Mouse (Mus musculus): ENCODE results near the gene Hddc3. TPM values are rescaled to one million over a fixed set of nuclear protein-coding genes. Genes with fewer than 3 reads are reported as not detected.

The Hddc3 gene
- polyA plus RNA-seq (2012; rRNA removed), result 57.7 and 61.0 TPM in 2 replicates

GRCm38 (mm10) chr7:80342858-80343257 lies at the start of gene Hddc3:
TSS of gene Hddc3 (plus strand) at chr7:80343104.
- H3K4me3 ChIP-seq (replicated peaks; ENCODE audit: insufficient read depth, low read depth, low read length), result peak within 1 kb of the TSS; percentile 68
- H3K4me1 ChIP-seq (ENCODE audit: control insufficient read depth, insufficient read depth, low read length), result peaks cover 9% of the 10 kb centered on the region
- H3K27ac ChIP-seq (ENCODE audit: insufficient read depth, low read length), result peak within 1 kb of the TSS; percentile 78
- TF ChIP-seq CTCF (IDR thresholded peaks at IDR 0.05; ENCODE audit: borderline replicate concordance, insufficient read depth, low read depth, low read length), result peak; percentile 81
- peak; percentile 95 for TF ChIP-seq POLR2A (IDR thresholded peaks at IDR 0.05; ENCODE audit: borderline replicate concordance, insufficient read depth, low read length)
- no peaks in the 10 kb centered on the region for H3K27me3 ChIP-seq (ENCODE audit: control insufficient read depth, insufficient read depth, low read length)
- WGBS, result 1% methylated on average over 25 of the region's 25 CpGs
- peak; percentile 94 to 97 for DNase-seq

GRCm38 (mm10) chr7:80294062-80294763 lies 48.7 kb upstream of the Hddc3 start, which contains the start of gene Prc1:
TSS of gene Prc1 (plus strand) at chr7:80294450.
- Histone ChIP-seq H3K27ac (ENCODE audit: insufficient read depth, low read length) (no peak within 1 kb of the TSS), H3K4me3 (replicated peaks; ENCODE audit: insufficient read depth, low read depth, low read length) (peak within 1 kb of the TSS; percentile 76), H3K4me1 (ENCODE audit: control insufficient read depth, insufficient read depth, low read length) (no peaks in the 10 kb centered on the region), H3K27me3 (ENCODE audit: control insufficient read depth, insufficient read depth, low read length) (no peaks in the 10 kb centered on the region)
- TF ChIP-seq POLR2A (IDR thresholded peaks at IDR 0.05; ENCODE audit: borderline replicate concordance, insufficient read depth, low read length), result peak; percentile 26; the same call in 1 of the 2 replicates
- no peak for TF ChIP-seq CTCF (IDR thresholded peaks at IDR 0.05; ENCODE audit: borderline replicate concordance, insufficient read depth, low read depth, low read length)
- under 1% methylated on average over 52 of the region's 52 CpGs for WGBS
- DNase-seq, result peak; percentile 99

DNA sequence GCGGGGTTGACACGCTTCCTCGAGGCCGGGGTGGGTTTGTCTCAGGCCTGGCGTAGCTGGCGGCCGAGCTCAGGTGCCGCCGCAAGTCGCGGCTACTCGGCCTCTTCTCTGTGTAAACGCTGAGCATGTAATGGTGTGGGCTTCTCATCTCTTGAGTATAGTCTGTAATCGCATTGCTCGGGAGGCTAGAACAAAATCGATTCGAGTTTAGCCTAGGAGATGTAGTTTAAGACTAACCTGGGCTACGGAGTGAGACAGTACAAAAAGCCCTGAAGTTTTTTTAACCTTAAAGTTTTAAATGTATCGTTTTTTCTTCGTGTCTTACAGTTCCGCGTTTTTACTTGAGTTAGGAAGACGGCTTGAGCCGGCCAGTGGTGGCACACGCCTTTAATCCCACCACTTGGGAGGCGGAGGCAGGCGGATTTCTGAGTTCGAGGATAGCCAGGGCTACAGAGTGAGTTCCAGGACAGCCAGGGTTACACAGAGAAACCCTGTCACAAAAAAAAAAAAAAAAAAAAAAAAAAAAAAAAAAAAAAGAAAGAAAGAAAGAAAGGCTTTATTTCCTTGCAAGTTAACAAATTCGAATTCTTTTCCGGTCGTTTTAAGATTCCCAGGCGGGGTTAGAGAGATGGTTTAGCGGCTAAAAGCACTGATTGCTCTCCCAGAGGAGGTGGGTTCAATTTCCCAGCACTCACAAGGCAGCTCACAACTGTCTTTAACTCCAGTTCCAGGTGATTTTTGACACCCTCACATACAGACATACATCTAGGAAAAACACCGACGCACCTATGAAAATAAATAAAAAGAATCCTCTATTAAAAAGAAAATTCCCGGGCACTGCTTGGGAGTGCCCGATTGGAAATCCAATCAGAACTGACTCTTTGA lies 47.9 kb upstream of the Hddc3 start:
- Histone ChIP-seq H3K4me3 (replicated peaks; ENCODE audit: insufficient read depth, low read depth, low read length) (peak overlapping the region; percentile 76), H3K27me3 (ENCODE audit: control insufficient read depth, insufficient read depth, low read length) (no peaks in the 10 kb centered on the region), H3K27ac (ENCODE audit: insufficient read depth, low read length) (no peak overlapping the region), H3K4me1 (ENCODE audit: control insufficient read depth, insufficient read depth, low read length) (no peaks in the 10 kb centered on the region)
- WGBS, result 7% methylated on average over 37 of the region's 37 CpGs
- no peak for TF ChIP-seq POLR2A (IDR thresholded peaks at IDR 0.05; ENCODE audit: borderline replicate concordance, insufficient read depth, low read length)
- no peak for TF ChIP-seq CTCF (IDR thresholded peaks at IDR 0.05; ENCODE audit: borderline replicate concordance, insufficient read depth, low read depth, low read length)
- DNase-seq, result no peak

- Histone ChIP-seq H3K27ac (ENCODE audit: insufficient read depth, low read length) (no peak overlapping the region), H3K27me3 (ENCODE audit: control insufficient read depth, insufficient read depth, low read length) (no peaks in the 10 kb centered on the region), H3K4me3 (replicated peaks; ENCODE audit: insufficient read depth, low read depth, low read length) (no peak overlapping the region), H3K4me1 (ENCODE audit: control insufficient read depth, insufficient read depth, low read length) (no peaks in the 10 kb centered on the region)
- no peak for DNase-seq
- WGBS, result 94% methylated on average over 6 of the region's 6 CpGs
- no peak for TF ChIP-seq CTCF (IDR thresholded peaks at IDR 0.05; ENCODE audit: borderline replicate concordance, insufficient read depth, low read depth, low read length)
- TF ChIP-seq POLR2A (IDR thresholded peaks at IDR 0.05; ENCODE audit: borderline replicate concordance, insufficient read depth, low read length), result no peak
Observed at GRCm38 (mm10) chr7:80296462-80296861, 46.4 kb upstream of the Hddc3 start.

DNA sequence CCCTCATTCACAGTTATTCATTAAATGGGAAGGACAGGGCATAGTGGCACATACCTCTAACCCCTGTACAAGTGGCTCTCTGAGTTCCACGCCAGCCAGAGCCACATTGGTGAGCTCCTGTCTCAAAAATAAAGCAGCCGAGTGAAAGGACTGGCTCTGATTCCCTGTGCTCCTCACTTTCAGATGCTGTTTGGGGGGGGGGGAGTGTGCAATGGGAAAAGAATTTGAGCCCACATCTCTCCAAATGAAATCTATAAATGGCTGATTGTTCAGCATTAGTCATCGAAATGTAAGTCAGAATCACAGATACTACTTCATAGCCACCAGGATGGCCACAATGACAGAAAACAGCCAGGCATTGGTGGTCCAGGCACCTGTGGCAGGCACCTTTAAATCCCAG lies 45.9 kb upstream of the Hddc3 start:
- DNase-seq, result no peak
- H3K4me1 ChIP-seq (ENCODE audit: control insufficient read depth, insufficient read depth, low read length), result no peaks in the 10 kb centered on the region
- H3K27ac ChIP-seq (ENCODE audit: insufficient read depth, low read length), result no peak overlapping the region
- no peak for TF ChIP-seq POLR2A (IDR thresholded peaks at IDR 0.05; ENCODE audit: borderline replicate concordance, insufficient read depth, low read length)
- TF ChIP-seq CTCF (IDR thresholded peaks at IDR 0.05; ENCODE audit: borderline replicate concordance, insufficient read depth, low read depth, low read length), result no peak
- H3K4me3 ChIP-seq (replicated peaks; ENCODE audit: insufficient read depth, low read depth, low read length), result no peak overlapping the region
- H3K27me3 ChIP-seq (ENCODE audit: control insufficient read depth, insufficient read depth, low read length), result no peaks in the 10 kb centered on the region
- 57% methylated on average over 3 of the region's 3 CpGs for WGBS

- no peak for DNase-seq
- no peaks in the 10 kb centered on the region for H3K27me3 ChIP-seq (ENCODE audit: control insufficient read depth, insufficient read depth, low read length)
- H3K27ac ChIP-seq (ENCODE audit: insufficient read depth, low read length), result no peak overlapping the region
- H3K4me1 ChIP-seq (ENCODE audit: control insufficient read depth, insufficient read depth, low read length), result no peaks in the 10 kb centered on the region
- H3K4me3 ChIP-seq (replicated peaks; ENCODE audit: insufficient read depth, low read depth, low read length), result no peak overlapping the region
- TF ChIP-seq CTCF (IDR thresholded peaks at IDR 0.05; ENCODE audit: borderline replicate concordance, insufficient read depth, low read depth, low read length), result no peak
- WGBS, result 97% methylated on average over 4 of the region's 4 CpGs
Observed at GRCm38 (mm10) chr7:80298754-80299153, 44.1 kb upstream of the Hddc3 start.

- TF ChIP-seq POLR2A (IDR thresholded peaks at IDR 0.05; ENCODE audit: borderline replicate concordance, insufficient read depth, low read length), result no peak
- no peak for TF ChIP-seq CTCF (IDR thresholded peaks at IDR 0.05; ENCODE audit: borderline replicate concordance, insufficient read depth, low read depth, low read length)
- no peak for DNase-seq
- WGBS, result 58% methylated on average over 3 of the region's 3 CpGs
- Histone ChIP-seq H3K27me3 (ENCODE audit: control insufficient read depth, insufficient read depth, low read length) (no peaks in the 10 kb centered on the region), H3K27ac (ENCODE audit: insufficient read depth, low read length) (no peak overlapping the region), H3K4me1 (ENCODE audit: control insufficient read depth, insufficient read depth, low read length) (no peaks in the 10 kb centered on the region), H3K4me3 (replicated peaks; ENCODE audit: insufficient read depth, low read depth, low read length) (no peak overlapping the region)
Observed at GRCm38 (mm10) chr7:80299568-80299967, 43.3 kb upstream of the Hddc3 start.
